Mouse (Mus musculus) kidney, postnatal 25 days (tissue): ENCODE measurements around the gene Mapk6.
A peak's percentile ranks its signal among the peaks of the same experiment; 100 is the strongest.

Source experiments
- DNase-seq, 2 experiments: peaks; one replicate each; pipeline ENCODE4 v3.0.0; 2021; ENCODE audit warnings: mixed read lengths in 2 of 2

Mapk6 gene

GRCm38 (mm10) chr9:75424358-75425150 lies 14.7 kb upstream of the Mapk6 start:
- peak in 1 of 2 experiments; percentile 44 for DNase-seq

GRCm38 (mm10) chr9:75423683-75424082 lies 13.9 kb upstream of the Mapk6 start:
- no peak for DNase-seq

- DNase-seq = no peak
These were observed 12.5 kb upstream of the Mapk6 start for GRCm38 (mm10) chr9:75422251-75422691.

GRCm38 (mm10) chr9:75414204-75414603 lies 4.4 kb upstream of the Mapk6 start:
- no peak for DNase-seq

- no peak for DNase-seq
These were observed 3.4 kb upstream of the Mapk6 start for GRCm38 (mm10) chr9:75413206-75413605.

GRCm38 (mm10) chr9:75411584-75411983 lies 1.8 kb upstream of the Mapk6 start:
- no peak for DNase-seq

- no peak for DNase-seq
These were observed 1.2 kb upstream of the Mapk6 start for GRCm38 (mm10) chr9:75410868-75411487.

- DNase-seq = peak; percentile 81 to 95
These were observed 564 bp downstream of the Mapk6 start for GRCm38 (mm10) chr9:75409031-75409851.

- DNase-seq = no peak
These were observed 1.5 kb downstream of the Mapk6 start for GRCm38 (mm10) chr9:75408204-75408826.

GRCm38 (mm10) chr9:75407803-75408202 lies 2.0 kb downstream of the Mapk6 start:
- peak; percentile 32 to 72 for DNase-seq

GRCm38 (mm10) chr9:75406121-75406520 lies 3.7 kb downstream of the Mapk6 start:
- no peak for DNase-seq

GRCm38 (mm10) chr9:75403520-75403919 lies 6.3 kb downstream of the Mapk6 start:
- DNase-seq = no peak

GRCm38 (mm10) chr9:75401593-75402504 lies 8.0 kb downstream of the Mapk6 start:
- no peak for DNase-seq

GRCm38 (mm10) chr9:75400639-75401038 lies 9.2 kb downstream of the Mapk6 start:
- peak in 1 of 2 experiments; percentile 30 for DNase-seq

GRCm38 (mm10) chr9:75399069-75399468 lies 10.7 kb downstream of the Mapk6 start:
- DNase-seq = no peak

GRCm38 (mm10) chr9:75395971-75396370 lies 13.8 kb downstream of the Mapk6 start:
- DNase-seq = no peak

GRCm38 (mm10) chr9:75393251-75393650 lies 16.6 kb downstream of the Mapk6 start:
- no peak for DNase-seq

GRCm38 (mm10) chr9:75385218-75385974 lies 24.4 kb downstream of the Mapk6 start:
- no peak for DNase-seq

GRCm38 (mm10) chr9:75384337-75384962 lies 25.4 kb downstream of the Mapk6 start:
- no peak for DNase-seq

- DNase-seq = no peak
These were observed 26.0 kb downstream of the Mapk6 start for GRCm38 (mm10) chr9:75383785-75384184.
